Mouse (Mus musculus): ENCODE results near the gene Tmem259.

DNA sequence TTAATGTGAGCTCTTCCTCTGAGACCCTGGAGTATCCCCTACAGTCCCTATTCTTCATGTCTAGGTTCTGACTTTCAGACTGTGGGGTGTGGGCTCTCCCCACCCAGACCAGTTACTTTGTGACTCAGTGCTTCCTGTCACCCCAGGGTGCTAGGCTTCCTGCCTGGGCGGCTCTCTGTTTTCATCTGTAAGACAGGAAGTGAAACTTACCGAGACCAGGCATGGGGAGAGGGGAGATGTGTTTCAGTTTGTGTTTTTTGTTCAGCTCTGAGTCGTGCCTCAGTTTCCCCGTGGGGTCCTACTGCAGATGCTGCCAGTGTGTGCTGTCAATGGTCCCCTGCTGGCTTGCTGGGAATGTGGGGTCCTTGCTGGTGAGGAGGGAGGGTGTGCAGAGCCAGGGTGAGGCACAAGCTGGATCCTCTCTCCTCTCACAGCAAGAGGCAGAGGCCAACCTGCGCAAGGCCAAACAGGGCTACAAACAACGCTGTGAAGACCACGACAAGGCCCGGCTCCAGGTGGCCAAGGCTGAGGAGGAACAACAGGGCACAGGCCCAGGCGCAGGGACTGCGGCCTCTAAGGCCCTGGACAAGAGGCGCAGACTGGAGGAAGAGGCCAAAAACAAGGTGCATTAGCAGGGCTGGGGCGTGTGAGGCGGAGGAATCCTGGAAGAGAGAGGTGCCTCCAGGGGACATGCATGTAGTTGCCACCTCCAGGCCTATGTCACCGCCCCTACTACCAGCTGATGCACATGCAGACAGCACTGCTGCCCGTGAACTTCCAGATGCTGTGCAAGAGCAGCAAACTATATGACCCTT lies 40.3 kb upstream of the Tmem259 start:
- no peak for TF ChIP-seq TAL1 (IDR thresholded peaks at IDR 0.05; ENCODE audit: low read length)
- TF ChIP-seq GATA1 (IDR thresholded peaks at IDR 0.05; ENCODE audit: low read length), result no peak
